Mouse (Mus musculus) naive thymus-derived CD4-positive, alpha-beta T cell, adult 2 months (primary cell): ENCODE data around the gene Prkg1.

ENCODE experiments used
- DNase-seq: peaks from one replicate; pipeline ENCODE4 v3.0.0-alpha.2; 2011; ENCODE audit warnings: low read depth

The Prkg1 gene

DNA sequence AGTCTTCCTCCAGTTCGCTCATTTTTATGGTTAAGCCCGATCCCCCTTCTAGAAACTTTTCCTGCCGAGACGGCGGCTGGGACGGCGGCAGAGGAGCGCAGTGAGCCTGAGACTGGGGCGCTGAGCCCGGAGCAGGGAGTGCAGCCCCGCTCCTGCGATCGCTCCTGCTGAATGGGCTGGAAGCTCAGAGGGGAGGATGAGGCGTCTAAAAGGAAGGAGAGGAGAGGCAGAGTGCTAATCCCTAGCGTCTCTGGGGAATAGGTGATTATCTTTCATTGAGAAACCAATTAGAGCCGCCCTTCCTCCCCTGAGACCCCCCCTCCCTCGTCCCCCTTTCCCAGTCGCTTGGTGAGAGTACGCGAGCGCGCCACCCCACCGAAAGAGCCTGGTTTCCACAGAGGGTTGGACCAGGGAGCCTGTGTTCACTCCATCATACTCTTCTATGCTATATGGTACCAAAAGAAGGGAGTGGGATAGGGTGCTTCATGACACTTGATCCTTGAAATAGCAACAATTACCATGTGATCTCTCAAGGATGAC is at the start of gene Prkg1:
TSS of gene Prkg1 (minus strand) at position 233 of the 540 bp plus-strand sequence.
- DNase-seq: no peak

DNA sequence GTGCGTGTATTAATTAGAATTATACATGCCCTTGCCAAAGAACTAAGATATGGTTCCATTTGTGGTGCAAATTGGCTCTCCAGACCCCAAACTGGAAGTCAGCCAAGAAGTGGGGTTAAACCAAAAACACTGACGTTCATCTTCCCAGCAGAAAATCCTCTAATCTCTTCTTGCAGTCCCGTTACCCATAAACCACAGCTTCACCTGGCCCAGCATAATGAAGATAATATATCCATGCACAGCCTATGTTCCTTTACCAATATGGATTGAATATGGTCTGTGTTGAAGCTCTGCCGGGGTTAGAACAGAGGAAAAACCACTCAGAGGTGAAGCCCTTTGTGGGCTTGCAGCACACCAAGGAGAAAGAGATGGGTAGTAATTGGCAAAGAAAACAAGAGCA is 48.3 kb upstream of the Prkg1 start:
- no peak for DNase-seq

DNA sequence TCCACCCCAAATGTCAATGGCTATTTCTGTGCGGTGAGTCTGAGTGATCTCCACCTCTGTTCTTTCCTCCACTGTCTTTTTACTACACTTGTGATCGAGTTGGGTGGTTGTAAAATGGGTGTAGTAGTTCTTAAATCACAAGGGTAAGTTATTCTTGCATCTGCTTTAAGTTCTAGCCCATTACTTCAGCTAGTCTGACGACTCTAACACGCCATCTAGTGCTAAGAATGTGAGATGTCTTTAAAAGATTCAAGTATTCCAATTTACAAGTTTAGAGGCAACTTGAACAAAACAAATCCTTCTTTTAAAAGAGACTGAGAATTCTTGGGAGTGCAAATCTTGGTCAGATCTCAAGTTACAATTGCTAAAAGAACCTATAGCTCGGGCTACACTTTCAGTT is 46.5 kb upstream of the Prkg1 start:
- DNase-seq: no peak

DNA sequence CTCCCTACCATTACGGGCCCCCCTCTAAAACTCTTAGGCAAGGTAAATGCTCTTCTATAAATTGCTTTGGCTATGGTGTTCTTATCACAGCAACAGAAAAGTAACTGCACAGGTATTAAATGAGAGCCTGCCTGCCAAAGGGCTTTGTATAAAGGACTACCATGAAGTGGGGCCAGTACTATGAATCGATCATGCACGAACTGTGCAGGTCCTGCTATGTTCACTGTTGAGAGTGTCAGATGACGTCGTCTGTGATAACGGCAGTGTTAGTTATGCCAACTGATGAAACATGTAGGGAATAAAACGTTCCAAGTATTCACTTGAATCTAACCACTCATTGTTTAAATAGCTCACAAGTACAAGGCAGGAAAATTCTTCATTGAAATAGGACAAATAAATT is 40.6 kb upstream of the Prkg1 start:
- no peak for DNase-seq

DNA sequence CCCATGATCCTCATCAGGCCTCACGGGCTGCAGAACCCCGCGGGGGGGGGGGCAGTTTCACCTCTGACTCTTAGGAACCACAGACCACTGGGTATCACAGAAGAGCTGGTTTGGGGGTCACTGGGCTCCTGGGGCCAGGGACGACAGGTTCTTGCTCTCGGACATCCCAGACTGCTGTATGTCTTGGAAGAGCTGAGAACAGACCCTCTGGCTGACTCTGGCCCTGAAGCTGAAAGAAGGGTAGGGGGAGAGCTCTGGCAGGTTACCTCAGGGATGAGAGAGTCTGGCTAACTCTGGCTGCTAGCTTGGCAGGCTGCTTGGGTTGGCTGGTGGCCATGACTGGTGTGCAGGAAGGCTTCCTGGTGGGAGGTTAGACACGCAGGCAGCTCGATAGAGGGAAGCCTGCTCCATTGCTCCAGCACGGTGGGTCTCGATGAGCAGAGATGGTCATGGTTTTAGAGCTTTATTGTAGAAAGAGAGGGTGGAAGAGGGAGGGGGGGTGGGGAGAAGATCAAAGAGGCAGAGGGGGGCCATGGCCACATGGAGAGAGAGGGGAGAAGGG is 30.7 kb upstream of the Prkg1 start:
- no peak for DNase-seq

DNA sequence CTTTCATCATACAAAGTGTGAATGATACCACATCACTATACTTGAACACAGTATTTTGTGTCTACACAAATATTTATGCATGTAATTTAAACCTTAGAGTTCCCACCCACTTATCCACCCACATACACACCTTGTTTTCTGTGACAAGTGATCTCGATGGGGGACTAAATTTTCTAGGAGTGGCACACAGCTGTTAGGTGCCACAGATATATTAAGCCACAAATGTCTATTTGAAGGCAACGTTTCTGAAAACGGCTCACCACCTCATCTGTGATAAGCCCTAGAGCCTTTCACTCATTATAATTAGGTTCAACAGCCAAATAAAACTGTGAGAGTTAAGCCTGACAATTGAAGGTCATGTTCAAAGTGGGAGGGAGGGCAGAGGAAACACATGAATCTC is 26.9 kb upstream of the Prkg1 start:
- no peak for DNase-seq

DNA sequence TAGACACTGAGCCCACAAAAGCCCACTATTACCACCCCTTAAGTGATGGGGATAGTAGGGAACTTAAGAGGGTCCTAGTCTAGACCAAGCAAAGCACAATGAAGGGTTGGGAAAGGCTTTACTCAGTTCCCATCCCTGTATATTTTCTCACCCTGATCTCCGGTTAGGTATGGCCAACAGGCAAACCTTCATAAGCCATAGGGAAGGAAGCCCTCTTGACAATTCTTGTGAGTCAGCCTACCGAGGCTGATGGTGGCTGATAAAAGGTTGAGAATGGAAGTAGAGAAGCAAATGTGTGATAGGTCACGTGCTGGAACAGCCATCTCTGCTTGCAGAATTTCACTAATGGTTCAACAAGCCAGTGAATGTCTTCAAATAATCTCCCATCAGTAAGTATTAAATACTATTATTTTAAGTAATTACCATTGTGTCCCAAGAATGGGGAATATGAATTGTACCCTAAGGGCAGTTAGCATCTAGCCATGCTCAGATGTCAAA is 16.7 kb upstream of the Prkg1 start:
- DNase-seq: no peak

DNA sequence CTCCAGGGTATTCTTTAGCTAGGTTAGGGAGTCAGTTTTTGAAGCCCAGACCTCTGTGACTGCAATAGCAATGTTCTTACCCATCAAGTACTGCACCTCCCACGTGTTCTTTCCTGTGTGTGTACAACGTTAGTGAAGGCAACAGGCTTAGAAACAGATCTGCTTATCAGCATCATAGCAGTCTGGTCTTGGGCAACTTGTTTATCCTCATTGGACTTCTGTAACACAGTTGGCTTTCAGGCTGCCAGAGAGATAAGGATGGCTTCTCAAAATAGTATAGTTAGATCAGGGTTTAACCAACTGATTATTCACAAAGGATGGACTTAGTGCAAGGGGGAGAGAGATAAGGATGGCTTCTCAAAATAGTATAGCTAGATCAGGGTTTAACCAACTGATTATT is 16.2 kb upstream of the Prkg1 start:
- no peak for DNase-seq

DNA sequence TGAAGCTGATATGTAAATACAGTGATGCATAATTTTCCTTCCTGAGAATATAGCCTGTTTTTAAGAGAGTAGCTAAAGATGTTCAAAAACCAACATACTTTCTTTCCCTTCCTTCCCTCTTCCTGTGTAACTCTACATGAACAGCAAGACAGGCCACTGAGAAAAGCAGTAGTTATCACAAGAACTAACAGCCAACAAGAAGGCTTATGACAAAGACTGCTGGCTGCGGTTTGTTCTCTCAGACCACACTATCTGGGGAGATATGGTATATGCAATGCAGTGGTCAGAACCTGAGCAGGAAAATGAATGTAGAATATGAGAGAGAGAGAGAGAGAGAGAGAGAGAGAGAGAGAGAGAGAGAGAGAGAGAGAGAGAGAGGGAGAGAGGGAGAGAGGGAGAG is 15.4 kb upstream of the Prkg1 start:
- DNase-seq: no peak

DNA sequence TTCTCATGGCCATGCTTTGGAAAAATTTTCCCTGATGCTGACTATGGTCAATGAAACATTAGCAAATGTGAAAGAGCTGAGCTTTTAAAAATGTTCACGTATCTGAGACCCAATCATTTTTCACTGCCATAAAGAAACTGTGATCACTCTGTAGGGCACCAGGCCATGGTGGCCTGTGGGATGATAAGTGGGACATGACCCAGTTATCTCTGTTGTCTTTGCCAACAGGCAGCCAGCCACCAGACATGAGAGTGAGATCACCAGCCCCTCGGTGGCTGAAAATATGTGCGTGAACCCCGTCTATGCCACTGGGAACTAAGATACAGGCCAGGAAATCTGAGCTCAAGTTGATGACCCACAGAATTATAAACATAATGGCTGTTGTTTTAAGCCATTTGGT is 14.2 kb upstream of the Prkg1 start:
- DNase-seq: no peak

DNA sequence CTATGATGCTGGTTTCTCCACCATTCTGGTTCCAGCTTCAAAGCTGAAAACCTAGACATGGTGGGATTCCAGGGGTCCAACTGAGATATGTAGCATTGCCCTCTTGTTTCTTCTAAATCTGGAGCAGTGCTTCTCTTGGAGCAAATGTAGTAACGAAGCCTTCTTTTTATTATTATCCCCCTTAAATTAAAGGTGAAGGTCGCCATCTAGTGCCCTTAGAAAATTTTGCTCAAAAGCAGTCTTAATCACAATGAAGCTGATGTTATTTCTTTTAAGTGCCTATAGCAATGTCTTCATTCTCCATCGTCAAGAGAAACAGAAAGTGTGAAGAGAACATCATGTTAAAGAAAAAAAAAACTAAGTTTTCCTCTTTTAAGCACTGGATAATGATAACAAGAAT is 2.2 kb upstream of the Prkg1 start:
- DNase-seq: no peak

DNA sequence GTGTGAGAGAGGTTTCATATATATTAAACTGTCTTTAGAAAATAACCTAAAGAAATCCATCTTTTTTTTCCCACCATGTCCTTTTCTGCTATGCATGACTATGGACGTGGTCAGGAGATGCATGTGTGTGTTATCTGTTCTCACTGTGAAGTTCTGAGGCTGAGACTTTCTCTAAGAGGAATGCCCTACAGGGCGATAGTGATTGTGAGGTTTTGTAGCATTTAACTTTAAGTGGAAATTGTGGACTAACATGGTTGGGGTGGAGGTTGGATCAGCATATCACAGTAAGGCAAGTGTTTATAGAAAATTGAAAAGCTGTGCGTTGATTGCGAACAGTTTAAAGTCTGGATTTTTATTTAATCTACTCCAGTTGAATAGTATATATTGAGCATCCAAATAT is 618 bp upstream of the Prkg1 start:
- DNase-seq: no peak

DNA sequence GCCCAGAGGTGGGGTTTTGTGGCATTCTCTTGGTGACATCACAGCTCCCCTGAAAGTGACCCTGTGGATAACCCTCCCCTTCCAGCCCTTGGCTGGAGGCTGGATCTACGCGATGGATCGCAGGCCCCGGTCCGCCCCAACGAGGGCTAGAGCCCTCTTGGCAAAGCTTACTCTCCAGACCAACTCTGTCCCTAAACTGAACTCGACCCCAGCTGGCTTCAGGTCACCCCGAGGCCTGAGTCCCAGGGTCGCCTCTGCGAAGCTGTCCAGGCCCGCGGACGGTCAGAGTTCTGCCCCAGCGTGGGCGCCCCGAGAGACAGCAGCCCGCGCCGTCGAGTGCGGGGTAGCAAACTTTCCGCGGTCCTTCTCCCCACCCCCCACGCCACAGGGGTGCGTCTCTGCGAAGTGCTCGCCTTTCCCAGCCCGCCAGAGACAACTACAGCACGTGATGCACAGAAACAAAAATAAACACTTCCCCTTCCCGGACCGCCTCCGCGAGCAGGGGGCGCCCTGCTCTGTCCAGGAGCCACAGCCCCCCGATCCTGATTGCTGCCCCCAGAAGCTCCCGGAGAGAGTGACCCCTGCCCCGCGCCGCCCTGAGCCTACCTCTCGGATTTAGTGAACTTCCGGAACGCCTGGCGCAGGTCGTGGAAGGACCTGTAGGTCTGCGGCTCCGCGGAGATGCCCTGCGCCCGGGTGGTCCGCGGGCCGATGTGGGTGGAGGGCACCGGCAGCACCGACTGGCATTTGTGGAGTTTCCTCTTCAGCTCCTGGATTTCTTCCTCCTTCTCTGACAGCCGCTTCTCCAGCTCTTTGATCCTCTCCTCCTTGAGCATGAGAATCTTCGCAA is 657 bp downstream of the Prkg1 start:
- no peak for DNase-seq

DNA sequence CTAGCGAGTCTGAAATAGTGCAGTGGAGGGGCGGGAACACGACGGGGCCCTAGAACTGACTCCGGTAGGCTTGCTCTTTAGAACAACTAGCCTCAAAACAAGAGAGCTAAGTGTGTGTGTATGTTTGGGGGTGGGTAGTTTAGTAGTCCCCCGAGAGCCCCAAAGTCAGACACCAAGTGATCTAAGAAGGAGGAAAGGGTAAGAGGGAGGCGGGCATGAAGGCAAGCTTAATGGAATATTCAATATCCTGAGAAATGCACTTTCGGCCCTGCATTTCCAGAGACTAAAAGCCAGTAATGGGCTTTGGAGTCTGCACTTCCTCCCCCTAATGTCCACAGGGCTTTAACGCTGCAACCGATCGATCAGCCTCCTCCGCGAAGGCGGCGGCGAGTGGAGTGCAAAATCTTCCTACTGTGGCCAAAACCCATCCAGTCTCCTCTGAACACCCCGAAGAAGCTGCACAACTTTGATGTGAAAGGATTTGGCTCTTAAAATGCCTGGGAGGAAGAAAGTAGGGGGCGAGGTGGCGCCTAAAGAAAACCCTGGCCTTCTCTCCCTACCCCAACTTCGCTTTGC is 1.5 kb downstream of the Prkg1 start:
- DNase-seq: no peak

DNA sequence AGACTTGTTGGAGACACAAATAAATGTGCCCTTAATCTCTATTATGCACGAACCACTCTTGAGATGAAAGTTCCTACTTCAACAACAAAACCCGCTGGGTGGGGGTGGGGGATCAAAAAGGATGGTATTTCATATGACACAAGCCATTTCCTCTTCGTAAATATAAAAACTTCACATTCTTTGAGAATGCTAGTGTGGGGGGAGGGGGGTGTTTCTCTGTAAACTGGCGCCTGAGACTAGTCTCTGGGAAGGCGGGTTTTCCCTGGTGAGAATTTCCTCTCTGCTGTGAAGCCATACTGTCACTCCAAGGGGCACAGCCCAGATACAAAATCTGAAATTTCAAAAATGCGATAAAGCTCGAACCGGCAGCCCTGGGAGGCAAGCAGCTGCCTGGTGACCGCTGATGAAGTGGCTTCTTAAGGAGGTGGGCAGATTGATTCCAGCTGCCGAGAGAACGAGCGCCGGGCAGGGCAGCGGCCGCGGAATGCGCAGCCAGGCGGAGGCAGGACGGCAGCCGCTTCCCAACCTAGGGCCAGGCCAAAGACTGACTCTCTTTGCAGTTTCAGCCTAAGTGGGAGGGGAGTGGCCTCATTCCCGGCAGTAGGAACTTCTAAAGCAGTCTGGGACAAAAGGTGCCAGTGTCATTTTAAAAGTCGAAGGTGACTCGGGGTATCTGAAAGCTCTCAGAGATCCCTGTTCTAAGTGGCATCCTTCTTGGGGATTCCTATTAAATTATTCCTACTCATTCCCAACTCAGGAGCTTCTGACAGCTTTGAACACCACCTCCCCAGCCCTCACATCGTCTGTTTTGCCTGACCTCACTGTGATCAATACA is 2.2 kb downstream of the Prkg1 start:
- DNase-seq: no peak

DNA sequence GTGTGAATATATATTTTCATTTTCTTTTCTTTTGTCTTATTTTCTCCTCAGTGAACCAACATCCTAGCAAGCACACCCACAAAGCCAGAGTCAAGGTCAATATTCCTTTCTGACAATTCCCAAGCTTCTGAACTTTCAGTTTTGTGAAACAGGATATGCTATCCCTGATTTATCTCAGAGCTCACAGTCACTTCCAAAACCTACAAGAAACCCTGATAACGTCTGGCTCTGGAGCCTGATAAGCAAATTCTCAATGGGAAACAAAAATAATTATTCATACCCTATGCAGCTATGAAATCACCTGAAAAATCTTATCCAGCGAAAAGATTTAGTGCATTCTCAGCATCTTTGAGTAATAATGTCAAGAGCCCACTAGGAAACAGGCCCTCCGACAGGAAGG is 5.0 kb downstream of the Prkg1 start:
- DNase-seq: no peak

DNA sequence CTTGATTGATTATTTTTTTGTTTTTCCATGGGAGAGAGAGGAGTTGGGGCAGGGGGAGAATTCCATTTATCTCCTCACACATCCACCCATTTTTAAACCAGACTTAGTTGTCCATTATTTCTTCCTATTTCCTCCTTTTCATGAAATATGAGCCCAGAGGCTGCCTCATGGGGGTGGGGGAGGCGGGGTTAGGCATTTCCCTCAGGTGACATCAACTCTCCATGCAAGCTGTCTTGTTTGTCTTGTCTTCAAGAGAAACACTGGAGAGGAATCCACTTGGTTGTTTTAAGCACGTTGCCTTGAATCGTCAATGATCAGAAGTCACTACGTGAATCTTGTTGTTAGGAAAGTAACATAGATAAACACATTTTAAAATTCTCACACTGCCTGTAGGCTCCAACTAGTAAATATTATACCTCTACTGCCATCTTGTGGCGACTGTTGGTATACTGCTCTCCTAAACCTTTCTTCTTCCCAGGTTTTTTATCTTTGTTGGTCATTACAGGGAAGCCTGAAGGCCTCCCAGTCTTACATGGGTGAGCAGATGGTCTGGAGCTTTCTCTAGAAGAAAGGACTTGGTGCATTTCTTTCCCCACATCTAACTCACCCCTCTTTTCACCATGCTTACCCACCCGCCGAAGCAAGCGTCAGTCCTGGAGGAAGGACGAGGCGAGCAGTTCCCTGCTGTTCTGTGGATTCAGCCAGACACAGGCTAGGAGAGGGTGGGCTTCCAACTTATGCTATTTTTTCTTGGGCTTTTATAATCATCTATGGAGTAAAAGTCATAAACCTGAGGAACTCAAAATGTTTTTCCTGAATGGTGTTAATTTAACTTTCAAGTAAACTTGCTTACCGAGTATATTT is 8.7 kb downstream of the Prkg1 start:
- DNase-seq: peak; percentile 56

DNA sequence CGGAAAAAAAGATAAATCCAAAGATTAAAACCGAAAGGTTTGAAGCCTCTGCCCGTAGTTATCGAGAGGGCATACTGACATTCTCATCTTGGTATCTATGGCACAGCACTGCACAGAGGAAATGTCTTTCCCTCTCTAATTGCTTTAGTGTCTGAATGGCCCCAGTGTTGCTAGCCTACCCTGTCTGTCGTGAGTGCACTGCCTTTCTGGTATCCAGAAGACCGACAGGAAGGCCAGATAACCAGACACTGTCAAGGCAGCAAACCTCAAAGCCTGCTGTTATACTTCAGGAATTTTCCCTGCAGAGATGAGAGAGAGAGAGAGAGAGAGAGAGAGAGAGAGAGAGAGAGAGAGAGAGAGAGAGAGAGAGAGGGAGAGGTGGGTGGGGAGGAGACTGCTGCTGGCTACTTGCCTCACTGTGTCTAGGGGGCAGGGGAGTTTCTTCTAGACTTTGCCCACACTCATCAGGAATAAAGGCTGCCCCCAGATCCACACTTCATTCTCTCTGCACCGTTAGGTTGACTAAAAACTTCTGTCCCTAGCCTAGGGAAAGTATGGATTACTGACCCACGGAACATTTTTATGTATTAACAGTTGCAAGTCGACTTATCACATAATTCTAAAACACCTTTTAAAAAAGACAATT is 10.1 kb downstream of the Prkg1 start:
- no peak for DNase-seq

DNA sequence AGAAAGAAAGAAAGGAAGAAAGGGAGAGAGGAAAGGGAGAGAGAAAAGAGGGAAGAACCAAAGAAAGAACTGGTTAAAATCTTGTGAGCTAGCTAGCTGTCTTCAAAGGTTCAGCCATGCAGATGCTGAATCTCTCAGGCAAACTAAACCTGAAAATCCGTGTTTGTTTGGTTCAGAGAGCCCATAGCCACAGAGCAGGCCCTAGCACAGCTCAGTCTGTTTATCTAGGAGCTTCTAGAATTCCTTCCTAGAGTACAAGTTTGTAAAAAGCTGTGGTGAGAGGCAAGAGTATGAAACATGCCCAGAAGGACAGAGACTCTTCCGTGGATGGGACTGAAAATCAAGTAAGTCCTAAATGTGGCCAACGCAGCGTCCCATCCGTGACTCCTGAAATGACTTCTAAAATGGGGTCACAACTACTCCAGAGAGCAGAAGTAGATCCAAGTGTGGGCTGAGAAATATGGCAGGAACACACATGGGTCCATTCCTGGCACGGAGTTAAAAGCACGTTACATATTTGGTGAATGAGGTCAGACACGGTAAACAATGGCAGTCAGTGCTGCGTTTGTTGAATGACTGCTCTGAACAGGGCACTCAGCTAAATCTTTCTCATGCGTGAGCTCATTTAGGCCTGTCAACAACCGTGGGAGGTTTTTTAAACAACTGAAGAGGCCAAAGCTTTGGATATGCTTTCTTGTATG is 13.7 kb downstream of the Prkg1 start:
- DNase-seq: no peak

DNA sequence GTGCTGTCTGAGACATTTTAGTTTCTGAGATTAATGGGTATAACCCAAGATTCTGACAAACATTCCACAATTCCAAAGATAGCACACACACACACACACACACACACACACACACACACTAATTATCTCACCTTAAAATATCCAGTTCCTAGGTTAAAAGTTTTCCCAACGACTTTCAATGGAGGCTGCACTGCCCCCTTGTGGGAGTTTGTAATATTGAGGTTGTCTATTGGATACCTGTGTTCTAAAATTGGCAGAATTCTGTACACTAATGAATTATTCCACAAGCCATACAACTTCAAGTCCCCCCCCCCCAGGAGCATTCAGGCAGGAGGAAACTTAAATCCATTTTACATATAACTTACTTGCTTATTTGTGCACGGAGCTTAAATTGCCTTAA is 18.2 kb downstream of the Prkg1 start:
- DNase-seq: peak; percentile 32
